Mouse (Mus musculus) stomach, embryonic 16.5 days (tissue): ENCODE data around the gene Gmip. TPM values are rescaled to one million over a fixed set of nuclear protein-coding genes. Genes with fewer than 3 reads are reported as not detected.

Experiments used
- ATAC-seq: fragments of 200-750 bp; cut with Nextera tagmentation; 2 replicates; pipeline ENCODE4 v1.8.0; 2017; ENCODE audit warnings: moderate number of reproducible peaks, moderate TSS enrichment; ENCODE audit not compliant: insufficient read depth, low FRiP score
- H3K27ac ChIP-seq: fragments of 300-500 bp; sonication (generic); 2 replicates; pipeline ENCODE4 v1.5.1; 2014; ENCODE audit warnings: low read length
- H3K27me3 ChIP-seq: fragments of 300-500 bp; sonication (generic); 2 replicates; pipeline ENCODE4 v1.6.1; 2014; ENCODE audit warnings: low read length, control low read depth, mixed read lengths; ENCODE audit not compliant: control insufficient read depth, insufficient read depth
- H3K36me3 ChIP-seq: fragments of 300-500 bp; sonication (generic); 2 replicates; pipeline ENCODE4 v1.6.1; 2014; ENCODE audit warnings: low read length; ENCODE audit not compliant: control insufficient read depth, insufficient read depth
- H3K4me1 ChIP-seq: fragments of 300-500 bp; sonication (generic); 2 replicates; pipeline ENCODE4 v1.6.1; 2014; ENCODE audit warnings: low read length, control low read depth, mixed read lengths; ENCODE audit not compliant: control insufficient read depth, insufficient read depth
- H3K4me2 ChIP-seq: fragments of 300-500 bp; sonication (generic); 2 replicates; pipeline ENCODE4 v1.6.1; 2014; ENCODE audit warnings: low read depth, low read length, mixed read lengths
- H3K4me3 ChIP-seq: fragments of 300-500 bp; sonication (generic); replicated peaks from 2 replicates; pipeline ENCODE4 v1.5.1; 2014; ENCODE audit warnings: mild to moderate bottlenecking, low read length
- H3K9ac ChIP-seq: fragments of 300-500 bp; sonication (generic); 2 replicates; pipeline ENCODE4 v1.6.1; 2014; ENCODE audit warnings: low read length
- H3K9me3 ChIP-seq: fragments of 300-500 bp; sonication (generic); replicated peaks from 2 replicates; pipeline ENCODE4 v1.6.1; 2016; ENCODE audit warnings: low read length, control low read depth; ENCODE audit not compliant: control insufficient read depth
- WGBS: fragments of 180-500 bp; shearing (Covaris S2); extraction: QIAGEN DNeasy Blood & Tissue Kit; methylation state at CpG from one replicate; pipeline ENCODE4 v1.1.7; 2014; 5-methylcytosine and 5-hydroxymethylcytosine counted together
- polyA plus RNA-seq: library from polyadenylated mRNA; unstranded; fragments of >200 nt; fragmentation: Nextera tagmentation; extraction: Ambion mirVana; gene quantifications from 2 replicates; pipeline ENCODE4 v1.2.1, GENCODE M21; 2015

Gmip gene
- polyA plus RNA-seq, 1 experiment from 2014 or later, result 10.0 TPM

- H3K9me3 ChIP-seq, result no peaks in the 10 kb centered on the region
- H3K4me3 ChIP-seq, result no peak overlapping the region
- H3K9ac ChIP-seq, result no peak overlapping the region
- no peak for ATAC-seq
- H3K36me3 ChIP-seq, result no peaks in the 10 kb centered on the region
- WGBS, result 54% methylated on average over 8 of the region's 8 CpGs
- no peak overlapping the region for H3K27ac ChIP-seq
- H3K4me2 ChIP-seq, result no peak overlapping the region
- H3K27me3 ChIP-seq, result 0 out of 2 replicates have a peak, but pooled peaks cover 2% of the 10 kb centered on the region
- H3K4me1 ChIP-seq, result peaks cover 5% of the 10 kb centered on the region; the same call in 1 of the 2 replicates
These were observed 28.7 kb downstream of the Gmip start for GRCm38 (mm10) chr8:69837057-69837682.

GRCm38 (mm10) chr8:69847167-69848065 is 38.9 kb downstream of the Gmip start:
- Histone ChIP-seq H3K4me1 (no peaks in the 10 kb centered on the region), H3K36me3 (no peaks in the 10 kb centered on the region), H3K27me3 (no peaks in the 10 kb centered on the region), H3K4me3 (no peak overlapping the region), H3K9me3 (no peaks in the 10 kb centered on the region), H3K9ac (no peak overlapping the region), H3K27ac (no peak overlapping the region), H3K4me2 (no peak overlapping the region)
- ATAC-seq, result no peak
- 61% methylated on average over 3 of the region's 3 CpGs for WGBS

- ATAC-seq, result peak; percentile 87
- peak overlapping the region; percentile 44 for H3K27ac ChIP-seq
- WGBS, result 58% methylated on average over 8 of the region's 8 CpGs
- no peak overlapping the region for H3K9ac ChIP-seq
- no peaks in the 10 kb centered on the region for H3K27me3 ChIP-seq
- no peaks in the 10 kb centered on the region for H3K4me1 ChIP-seq
- no peaks in the 10 kb centered on the region for H3K9me3 ChIP-seq
- H3K4me2 ChIP-seq, result no peak overlapping the region
- no peaks in the 10 kb centered on the region for H3K36me3 ChIP-seq
- no peak overlapping the region for H3K4me3 ChIP-seq
These were observed 40.5 kb downstream of the Gmip start for GRCm38 (mm10) chr8:69848951-69849350.

GRCm38 (mm10) chr8:69849899-69850298 is 41.4 kb downstream of the Gmip start:
- H3K27ac ChIP-seq, result no peak overlapping the region
- no peak overlapping the region for H3K4me3 ChIP-seq
- H3K9me3 ChIP-seq, result no peaks in the 10 kb centered on the region
- no peak overlapping the region for H3K4me2 ChIP-seq
- no peak for ATAC-seq
- no peak overlapping the region for H3K9ac ChIP-seq
- 46% methylated on average over 3 of the region's 3 CpGs for WGBS
- no peaks in the 10 kb centered on the region for H3K4me1 ChIP-seq
- no peaks in the 10 kb centered on the region for H3K27me3 ChIP-seq
- H3K36me3 ChIP-seq, result no peaks in the 10 kb centered on the region

- no peak for ATAC-seq
- 81% methylated on average over 7 of the region's 7 CpGs for WGBS
- Histone ChIP-seq H3K4me1 (no peaks in the 10 kb centered on the region), H3K9ac (no peak overlapping the region), H3K36me3 (no peaks in the 10 kb centered on the region), H3K4me3 (no peak overlapping the region), H3K27ac (no peak overlapping the region), H3K4me2 (no peak overlapping the region), H3K9me3 (no peaks in the 10 kb centered on the region), H3K27me3 (no peaks in the 10 kb centered on the region)
These were observed 42.5 kb downstream of the Gmip start for GRCm38 (mm10) chr8:69850926-69851506.

- H3K4me1 ChIP-seq, result no peaks in the 10 kb centered on the region
- no peak overlapping the region for H3K27ac ChIP-seq
- no peak for ATAC-seq
- H3K9me3 ChIP-seq, result no peaks in the 10 kb centered on the region
- no peak overlapping the region for H3K4me3 ChIP-seq
- H3K4me2 ChIP-seq, result no peak overlapping the region
- WGBS, result 91% methylated on average over 10 of the region's 10 CpGs
- H3K36me3 ChIP-seq, result no peaks in the 10 kb centered on the region
- no peaks in the 10 kb centered on the region for H3K27me3 ChIP-seq
- no peak overlapping the region for H3K9ac ChIP-seq
These were observed 45.4 kb downstream of the Gmip start for GRCm38 (mm10) chr8:69853869-69854268.

GRCm38 (mm10) chr8:69860807-69861206 is 52.3 kb downstream of the Gmip start:
- ATAC-seq, result no peak
- H3K9me3 ChIP-seq, result no peaks in the 10 kb centered on the region
- no peaks in the 10 kb centered on the region for H3K27me3 ChIP-seq
- no peaks in the 10 kb centered on the region for H3K4me1 ChIP-seq
- 63% methylated on average over 4 of the region's 4 CpGs for WGBS
- no peak overlapping the region for H3K4me2 ChIP-seq
- H3K36me3 ChIP-seq, result no peaks in the 10 kb centered on the region
- H3K27ac ChIP-seq, result no peak overlapping the region
- H3K4me3 ChIP-seq, result no peak overlapping the region
- no peak overlapping the region for H3K9ac ChIP-seq

GRCm38 (mm10) chr8:69861251-69861650 is 52.8 kb downstream of the Gmip start:
- no peak overlapping the region for H3K4me2 ChIP-seq
- H3K27me3 ChIP-seq, result no peaks in the 10 kb centered on the region
- H3K4me3 ChIP-seq, result no peak overlapping the region
- H3K36me3 ChIP-seq, result no peaks in the 10 kb centered on the region
- H3K4me1 ChIP-seq, result no peaks in the 10 kb centered on the region
- WGBS, result 63% methylated on average over 2 of the region's 2 CpGs
- no peak overlapping the region for H3K27ac ChIP-seq
- no peak overlapping the region for H3K9ac ChIP-seq
- no peak for ATAC-seq
- no peaks in the 10 kb centered on the region for H3K9me3 ChIP-seq

GRCm38 (mm10) chr8:69863387-69864020 is 55.0 kb downstream of the Gmip start:
- Histone ChIP-seq H3K36me3 (no peaks in the 10 kb centered on the region), H3K9ac (no peak overlapping the region), H3K4me3 (no peak overlapping the region), H3K9me3 (no peaks in the 10 kb centered on the region), H3K4me2 (no peak overlapping the region), H3K27me3 (no peaks in the 10 kb centered on the region), H3K4me1 (no peaks in the 10 kb centered on the region), H3K27ac (no peak overlapping the region)
- 76% methylated on average over 5 of the region's 5 CpGs for WGBS
- ATAC-seq, result no peak
